Mouse (Mus musculus) olfactory bulb, adult 2 months (tissue): Measurements from ENCODE around the gene Ppp1r2.

Experiments used
- CTCF ChIP-seq: fragments of 200-500 bp; IDR thresholded peaks from 2 replicates; pipeline ENCODE4 v1.5.1; 2012; ENCODE audit warnings: low read depth, mild to moderate bottlenecking, low read length, moderate library complexity; ENCODE audit not compliant: insufficient read depth
- POLR2A ChIP-seq: fragments of 200-500 bp; IDR thresholded peaks from 2 replicates; pipeline ENCODE4 v1.6.1; 2012; ENCODE audit warnings: mild to moderate bottlenecking, low read depth, low read length, moderate library complexity; ENCODE audit not compliant: insufficient read depth

DNA sequence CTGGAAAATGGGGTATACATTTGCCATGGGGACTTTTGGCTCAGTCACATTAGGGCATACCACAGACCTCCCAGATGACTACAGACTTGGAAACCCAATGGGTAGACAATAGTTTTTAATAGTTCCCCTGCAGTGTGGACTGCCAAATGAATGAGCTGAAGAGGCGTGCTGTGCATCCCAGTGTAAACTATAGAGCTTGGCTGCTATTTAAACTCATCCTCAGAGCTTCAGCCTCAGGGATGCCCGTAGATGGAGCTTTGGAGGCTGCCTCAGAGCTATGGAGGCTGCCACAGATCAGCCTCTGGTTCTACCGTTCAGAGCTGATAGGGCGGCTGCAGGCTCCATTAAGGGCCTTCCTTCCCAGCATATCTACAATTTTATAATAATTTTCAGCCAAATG, 40.2 kb upstream of the Ppp1r2 start:
- TF ChIP-seq POLR2A (no peak), CTCF (no peak)
